Mouse (Mus musculus) small intestine, adult 2 months (tissue): ENCODE measurements around the gene Mxra8. TPM values are rescaled to one million over a fixed set of nuclear protein-coding genes. Genes with fewer than 3 reads are reported as not detected.

Source experiments
- H3K27ac ChIP-seq: fragments of 200-500 bp; 2 replicates; pipeline ENCODE4 v1.5.1; 2012; ENCODE audit warnings: low read depth, low read length, control low read depth, inconsistent platforms; ENCODE audit not compliant: insufficient read depth
- H3K27me3 ChIP-seq: fragments of 200-500 bp; 2 replicates; pipeline ENCODE4 v1.6.1; 2012; ENCODE audit warnings: mild to moderate bottlenecking, moderate library complexity, low read length, inconsistent platforms; ENCODE audit not compliant: control insufficient read depth, insufficient read depth
- H3K36me3 ChIP-seq: fragments of 200-500 bp; 2 replicates; pipeline ENCODE4 v1.6.1; 2012; ENCODE audit warnings: mild to moderate bottlenecking, low read length, control low read depth, inconsistent platforms; ENCODE audit not compliant: control insufficient read depth, insufficient read depth
- H3K4me1 ChIP-seq: fragments of 200-500 bp; 2 replicates; pipeline ENCODE4 v1.6.1; 2012; ENCODE audit warnings: low read length, inconsistent platforms, mixed read lengths; ENCODE audit not compliant: control insufficient read depth, insufficient read depth, insufficient read length
- H3K4me3 ChIP-seq: fragments of 200-500 bp; 2 replicates; pipeline ENCODE4 v1.5.1; 2012; ENCODE audit warnings: low read depth, mild to moderate bottlenecking, control low read depth, inconsistent platforms, low read length, moderate library complexity
- CTCF ChIP-seq: fragments of 200-500 bp; IDR thresholded peaks from 2 replicates; pipeline ENCODE4 v1.5.1; 2012; ENCODE audit warnings: low read depth, mild to moderate bottlenecking, control low read depth, inconsistent platforms, low read length, moderate library complexity, mixed read lengths; ENCODE audit not compliant: insufficient replicate concordance, insufficient read length; ENCODE audit errors: extremely low read depth
- POLR2A ChIP-seq: fragments of 200-500 bp; IDR thresholded peaks from 2 replicates; pipeline ENCODE4 v1.6.1; 2012; ENCODE audit warnings: low read depth, mild to moderate bottlenecking, control low read depth, inconsistent platforms, low read length, moderate library complexity
- WGBS: fragments of 180-500 bp; shearing (Covaris S2); methylation state at CpG from one replicate; pipeline ENCODE4 v1.1.7; 2018; 5-methylcytosine and 5-hydroxymethylcytosine counted together
- polyA plus RNA-seq: library from polyadenylated mRNA; depleted of rRNA; stranded (reverse); fragments of >200 nt; gene quantifications from 2 replicates; pipeline ENCODE4 v1.2.3, GENCODE M21; 2012

Mxra8 gene
- polyA plus RNA-seq, 1 experiment = 98.1 TPM

DNA sequence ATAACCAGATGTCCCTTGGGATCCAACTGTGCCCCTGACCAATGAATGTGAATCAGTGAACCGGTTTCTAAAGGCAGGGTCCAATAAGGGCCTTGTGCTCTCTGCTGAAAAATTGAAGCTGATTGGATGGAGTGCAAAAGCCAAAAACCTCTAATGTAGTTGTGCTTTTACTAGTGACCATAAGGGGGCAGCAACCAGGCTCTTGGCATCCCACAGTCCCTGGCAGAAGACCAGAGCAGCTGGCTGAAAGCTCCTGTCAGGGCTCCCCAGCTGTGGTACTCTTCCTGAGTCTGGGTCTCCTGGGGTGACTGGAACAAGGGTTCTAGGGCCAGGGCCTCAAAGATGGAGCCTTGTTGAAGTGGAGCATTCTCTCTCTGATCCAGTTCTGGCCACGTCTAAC lies 5.6 kb upstream of the Mxra8 start:
- no peaks in the 10 kb centered on the region for H3K27me3 ChIP-seq
- 21% methylated on average over 2 of the region's 2 CpGs for WGBS
- H3K27ac ChIP-seq = peak overlapping the region; percentile 38
- H3K4me3 ChIP-seq = no peak overlapping the region
- peaks cover 13% of the 10 kb centered on the region for H3K4me1 ChIP-seq
- peak; percentile 81; the same call in 1 of the 2 replicates for TF ChIP-seq CTCF
- TF ChIP-seq POLR2A = no peak
- peaks cover 4% of the 10 kb centered on the region; the same call in 1 of the 2 replicates for H3K36me3 ChIP-seq

DNA sequence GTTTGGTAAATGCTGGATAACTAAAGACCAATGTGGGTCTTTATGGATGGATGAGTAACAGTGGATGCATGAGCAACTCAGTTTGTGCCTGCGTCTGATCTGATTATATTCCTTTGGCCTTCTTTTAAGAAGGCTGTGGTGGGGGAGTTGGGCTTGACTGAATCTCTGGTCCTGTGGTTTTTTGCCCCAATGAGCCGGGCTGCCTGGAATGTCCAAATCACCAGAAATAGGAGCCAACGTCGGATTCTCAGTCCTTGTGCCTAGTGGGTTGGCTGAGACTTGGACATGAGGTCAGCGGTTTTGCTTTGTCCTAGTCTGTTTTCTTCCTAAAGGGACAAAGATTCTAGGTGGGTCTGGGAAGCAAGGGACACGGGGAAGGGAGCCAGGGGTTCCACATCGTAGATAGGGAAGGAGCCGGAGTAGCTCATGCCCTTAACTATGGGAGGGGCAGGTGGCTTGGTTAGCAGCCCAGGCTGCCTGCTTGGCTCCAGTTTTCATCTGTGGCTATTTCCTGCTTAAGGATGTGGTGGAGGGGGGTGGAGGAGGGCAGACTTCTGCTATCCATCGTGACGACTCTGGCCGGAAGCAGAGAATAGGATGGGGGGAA lies 2.0 kb upstream of the Mxra8 start:
- peaks cover 4% of the 10 kb centered on the region; the same call in 1 of the 2 replicates for H3K36me3 ChIP-seq
- TF ChIP-seq POLR2A (no peak), CTCF (no peak)
- no peaks in the 10 kb centered on the region for H3K27me3 ChIP-seq
- H3K27ac ChIP-seq = peak overlapping the region; percentile 93
- peaks cover 20% of the 10 kb centered on the region for H3K4me1 ChIP-seq
- WGBS = 49% methylated on average over 11 of the region's 11 CpGs
- no peak overlapping the region for H3K4me3 ChIP-seq

DNA sequence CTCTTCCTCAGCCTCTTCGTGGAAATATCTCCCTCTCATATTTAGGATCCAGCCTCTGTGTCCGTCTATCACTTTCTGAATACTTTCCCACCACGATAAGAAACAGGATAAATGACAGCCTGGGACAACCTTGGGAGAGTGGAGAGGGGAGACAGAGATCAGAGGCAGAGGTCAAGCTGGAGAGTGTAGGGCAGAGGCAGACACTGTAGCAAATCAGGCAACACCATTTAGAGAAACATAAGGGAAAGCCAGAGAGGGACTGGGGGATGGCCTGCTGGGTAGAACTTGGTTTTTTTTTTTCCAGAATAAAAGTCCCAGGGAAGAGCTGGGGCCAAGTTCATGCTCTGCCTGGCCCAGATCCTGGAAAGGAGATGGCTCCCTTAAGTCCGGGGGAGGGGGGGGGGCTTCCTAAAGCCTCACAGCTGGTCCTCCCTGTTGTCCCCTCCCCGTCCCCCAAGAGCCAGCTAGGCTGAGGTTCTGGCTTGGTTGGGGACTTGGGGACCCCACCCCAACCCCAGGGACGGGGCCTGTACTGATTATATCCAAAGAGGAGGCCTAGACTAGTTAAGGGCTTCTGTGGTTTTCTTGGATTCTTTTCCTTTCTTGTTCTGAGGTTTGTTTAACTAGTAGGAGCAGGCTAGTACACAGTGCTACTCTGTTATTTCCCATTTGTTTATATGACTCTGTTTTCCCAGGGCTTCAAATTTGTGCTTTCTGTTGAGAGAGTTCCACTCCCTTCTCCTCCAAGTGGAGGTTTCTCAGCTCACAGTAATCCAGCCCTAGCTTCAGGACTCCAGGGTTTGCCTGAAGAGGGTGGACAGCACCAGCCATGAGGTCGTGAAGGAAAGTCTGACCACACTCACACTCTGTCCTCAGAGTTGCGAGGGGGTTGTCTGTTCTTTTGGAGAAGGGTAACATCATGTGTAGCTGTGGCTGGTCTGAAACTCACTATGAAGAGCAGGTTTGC lies 1.0 kb upstream of the Mxra8 start:
- WGBS = 67% methylated on average over 8 of the region's 8 CpGs
- H3K4me3 ChIP-seq = 0 out of 2 replicates have a peak overlapping the region, but pooled peaks have one; percentile 6
- peaks cover 17% of the 10 kb centered on the region for H3K4me1 ChIP-seq
- peak overlapping the region; percentile 94 for H3K27ac ChIP-seq
- no peaks in the 10 kb centered on the region for H3K36me3 ChIP-seq
- H3K27me3 ChIP-seq = no peaks in the 10 kb centered on the region
- TF ChIP-seq CTCF (no peak), POLR2A (no peak)

DNA sequence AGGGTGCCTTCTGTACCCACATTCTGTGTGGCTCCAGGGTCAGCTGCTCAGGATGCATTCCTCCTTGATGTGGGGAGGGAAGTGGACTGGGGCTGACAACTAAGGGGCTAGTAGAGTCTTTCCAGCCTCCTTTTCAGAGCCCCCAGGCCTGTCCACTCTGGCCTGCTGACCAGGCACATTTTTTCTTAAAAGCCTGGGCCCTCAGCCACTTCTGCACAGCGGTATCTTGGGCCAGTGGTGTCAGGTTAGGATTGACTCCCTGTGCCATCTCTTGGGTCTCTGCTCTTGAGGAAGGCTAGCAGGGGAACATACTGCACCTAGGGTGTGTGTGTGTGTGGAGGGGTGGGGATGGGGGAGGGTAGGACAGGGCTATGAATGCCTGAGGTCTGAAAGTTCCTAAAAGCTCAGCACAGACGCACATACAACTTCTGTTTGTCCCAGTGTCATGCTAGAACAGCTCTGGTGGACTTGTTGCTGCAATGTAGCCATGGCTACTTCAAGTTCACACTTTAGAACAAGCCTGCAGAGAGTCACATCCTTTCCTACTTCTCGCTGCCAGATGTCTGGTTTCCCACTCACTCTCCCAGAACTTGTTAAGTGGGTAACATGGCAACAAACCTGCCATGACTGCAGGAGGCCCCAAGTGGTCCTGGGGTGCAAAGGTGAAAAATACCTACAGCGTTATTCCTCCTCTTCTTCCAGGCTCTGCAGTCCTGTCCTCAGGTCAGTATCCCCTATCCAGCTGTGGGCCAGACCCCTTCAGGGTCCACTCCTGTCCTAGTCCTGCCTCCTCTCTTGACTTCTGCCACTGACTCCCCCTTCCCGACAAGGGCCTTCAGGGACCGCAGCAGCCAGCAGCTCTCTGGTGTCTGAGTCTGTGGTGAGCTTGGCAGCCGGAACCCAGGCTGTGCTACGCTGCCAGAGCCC lies 859 bp downstream of the Mxra8 start:
- Histone ChIP-seq H3K27me3 (no peaks in the 10 kb centered on the region), H3K27ac (peak overlapping the region; percentile 70), H3K36me3 (no peaks in the 10 kb centered on the region), H3K4me3 (peak overlapping the region; percentile 76), H3K4me1 (peaks cover 14% of the 10 kb centered on the region)
- TF ChIP-seq CTCF (no peak), POLR2A (no peak)
- WGBS = 19% methylated on average over 8 of the region's 8 CpGs

DNA sequence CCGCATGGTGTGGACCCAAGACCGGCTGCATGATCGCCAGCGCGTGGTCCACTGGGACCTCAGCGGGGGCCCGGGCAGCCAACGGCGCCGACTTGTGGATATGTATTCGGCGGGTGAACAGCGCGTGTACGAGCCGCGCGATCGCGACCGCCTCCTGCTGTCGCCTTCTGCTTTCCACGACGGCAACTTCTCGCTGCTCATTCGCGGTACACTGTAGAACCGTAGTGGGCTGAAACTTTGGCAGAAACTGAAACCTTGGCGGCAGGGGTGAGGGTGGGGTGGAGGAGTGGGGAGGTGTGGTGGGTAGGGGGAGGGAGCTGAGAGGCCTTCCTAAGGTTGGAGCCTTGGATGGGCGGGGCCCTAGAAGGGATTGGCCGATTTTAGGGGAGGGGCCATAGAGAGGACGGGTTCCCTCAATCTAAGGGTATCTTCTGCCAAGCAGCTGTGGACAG lies 1.5 kb downstream of the Mxra8 start:
- H3K27ac ChIP-seq = peak overlapping the region; percentile 70
- TF ChIP-seq CTCF (peak; percentile 46; the same call in 1 of the 2 replicates), POLR2A (no peak; the same call in 1 of the 2 replicates)
- H3K27me3 ChIP-seq = no peaks in the 10 kb centered on the region
- H3K36me3 ChIP-seq = no peaks in the 10 kb centered on the region
- peak overlapping the region; percentile 76 for H3K4me3 ChIP-seq
- peaks cover 14% of the 10 kb centered on the region for H3K4me1 ChIP-seq
- WGBS = under 1% methylated on average over 32 of the region's 32 CpGs

DNA sequence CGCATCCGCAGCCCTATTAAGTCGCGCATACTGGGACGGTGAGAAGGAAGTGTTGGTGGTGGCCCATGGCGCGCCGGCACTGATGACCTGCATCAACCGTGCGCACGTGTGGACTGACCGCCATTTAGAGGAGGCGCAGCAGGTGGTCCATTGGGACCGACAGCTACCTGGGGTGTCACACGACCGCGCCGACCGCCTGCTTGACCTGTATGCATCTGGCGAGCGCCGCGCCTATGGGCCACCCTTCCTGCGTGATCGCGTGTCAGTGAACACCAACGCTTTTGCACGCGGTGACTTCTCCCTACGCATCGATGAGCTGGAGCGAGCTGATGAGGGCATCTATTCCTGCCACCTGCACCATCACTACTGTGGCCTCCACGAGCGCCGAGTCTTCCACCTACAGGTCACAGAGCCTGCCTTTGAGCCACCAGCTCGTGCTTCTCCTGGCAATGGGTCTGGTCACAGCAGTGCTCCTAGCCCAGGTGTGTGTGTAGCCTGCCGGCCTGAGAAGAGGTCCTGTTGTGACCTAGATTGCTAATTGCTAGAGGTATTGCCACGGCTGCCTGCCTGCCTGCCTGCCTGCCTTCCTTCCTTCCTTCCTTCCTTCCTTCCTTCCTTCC lies 2.3 kb downstream of the Mxra8 start:
- H3K4me1 ChIP-seq = peaks cover 14% of the 10 kb centered on the region
- no peaks in the 10 kb centered on the region for H3K27me3 ChIP-seq
- peak overlapping the region; percentile 76 for H3K4me3 ChIP-seq
- H3K27ac ChIP-seq = no peak overlapping the region
- H3K36me3 ChIP-seq = no peaks in the 10 kb centered on the region
- WGBS = 41% methylated on average over 38 of the region's 38 CpGs
- TF ChIP-seq POLR2A = no peak
- no peak for TF ChIP-seq CTCF
